Mouse (Mus musculus): ENCODE measurements around the gene Plcb2. TPM values are rescaled to one million over a fixed set of nuclear protein-coding genes. Genes with fewer than 3 reads are reported as not detected.

Gene Plcb2
- polyA plus RNA-seq, 1 experiment = 0.49 TPM

DNA sequence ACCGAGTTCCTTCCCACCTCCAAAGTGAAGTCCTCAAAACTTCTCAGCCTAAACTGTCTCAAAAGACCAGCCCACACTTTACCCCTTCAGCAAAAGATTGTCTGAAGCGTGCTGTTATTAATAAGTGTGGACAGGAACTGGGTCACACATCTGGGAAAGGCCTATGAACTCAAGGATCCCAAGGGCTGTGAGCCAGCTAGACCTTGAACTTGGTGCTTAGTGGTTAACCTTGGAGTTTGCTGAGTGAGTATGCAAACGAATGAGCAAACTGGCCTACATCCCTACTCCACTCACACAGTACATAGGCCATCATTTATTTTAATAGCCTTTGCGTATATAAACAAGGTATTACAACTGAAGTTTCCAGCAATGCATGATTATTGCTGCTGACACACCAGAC is 2.7 kb downstream of the Plcb2 start:
- Histone ChIP-seq H3K4me1 (ENCODE audit: control insufficient read depth, insufficient read depth, low read length) (no peaks in the 10 kb centered on the region), H3K27ac (ENCODE audit: insufficient read depth, low read length) (no peak overlapping the region), H3K4me3 (ENCODE audit: insufficient read depth, low read length) (no peak overlapping the region)
- TF ChIP-seq POLR2A (IDR thresholded peaks at IDR 0.05; ENCODE audit: low read depth, low read length) = no peak
- TF ChIP-seq CTCF (IDR thresholded peaks at IDR 0.05; ENCODE audit: borderline replicate concordance, insufficient read depth, low read length) = no peak

DNA sequence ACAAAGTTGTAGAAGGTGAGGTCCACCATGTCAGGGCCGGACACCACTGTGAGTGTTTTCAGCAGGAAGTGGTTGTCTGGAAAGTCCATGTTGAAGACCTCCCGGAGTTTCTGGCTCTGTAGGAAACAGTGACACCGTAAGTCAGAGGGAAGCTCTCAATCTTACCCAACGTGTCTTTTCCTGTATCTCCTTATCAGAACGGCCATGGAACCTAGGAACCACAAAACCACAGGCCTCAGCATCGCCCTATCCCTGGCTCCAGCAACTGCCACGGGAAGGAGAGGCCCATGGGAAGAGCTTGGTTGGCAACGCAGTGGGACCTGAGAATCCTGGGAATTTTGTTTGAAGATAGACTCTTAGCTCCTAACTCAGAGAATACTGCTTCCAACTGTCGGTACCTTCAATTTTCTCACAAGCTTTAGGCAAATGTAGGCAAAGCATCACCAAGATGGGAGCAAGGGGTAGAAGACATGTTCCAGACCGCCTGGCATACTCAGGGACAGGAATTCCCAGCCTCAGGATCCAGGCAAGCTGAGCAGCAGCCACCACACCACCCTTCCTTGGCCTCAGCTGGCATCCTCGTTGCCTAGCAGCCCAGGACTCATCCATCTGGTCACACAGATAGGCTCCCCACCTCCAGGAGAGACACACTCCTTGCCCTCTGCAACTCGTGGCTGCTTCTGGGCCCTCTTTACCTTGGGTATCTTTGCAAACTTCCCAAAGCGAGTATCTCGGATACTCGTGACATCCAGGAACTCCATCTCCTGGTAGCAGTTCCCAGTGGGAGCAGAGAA is 4.3 kb downstream of the Plcb2 start:
- Histone ChIP-seq H3K27ac (ENCODE audit: insufficient read depth, low read length) (no peak overlapping the region), H3K4me3 (ENCODE audit: insufficient read depth, low read length) (no peak overlapping the region), H3K4me1 (ENCODE audit: control insufficient read depth, insufficient read depth, low read length) (no peaks in the 10 kb centered on the region)
- TF ChIP-seq POLR2A (IDR thresholded peaks at IDR 0.05; ENCODE audit: low read depth, low read length) (no peak), CTCF (IDR thresholded peaks at IDR 0.05; ENCODE audit: borderline replicate concordance, insufficient read depth, low read length) (no peak)

DNA sequence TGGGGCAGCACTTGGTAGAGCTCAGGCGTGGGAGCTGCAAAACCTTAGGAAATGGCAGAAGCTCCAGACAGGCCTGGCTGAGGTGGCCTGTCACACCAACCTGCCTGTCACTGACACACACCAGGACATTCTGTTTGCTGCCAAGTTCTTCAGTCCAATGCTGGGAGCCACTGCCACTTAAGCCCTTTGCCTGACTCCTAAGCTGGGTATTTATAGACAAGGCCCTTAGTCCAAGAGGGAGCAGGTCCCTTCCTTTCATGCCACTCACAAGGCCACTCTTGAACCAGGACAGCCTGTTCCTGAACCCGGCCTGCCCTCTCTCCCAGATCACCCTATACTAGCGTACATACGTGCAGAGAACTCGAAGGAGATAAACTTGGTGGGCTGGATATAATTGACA is 11.6 kb downstream of the Plcb2 start:
- Histone ChIP-seq H3K4me1 (ENCODE audit: control insufficient read depth, insufficient read depth, low read length) (no peaks in the 10 kb centered on the region), H3K4me3 (ENCODE audit: insufficient read depth, low read length) (no peak overlapping the region), H3K27ac (ENCODE audit: insufficient read depth, low read length) (no peak overlapping the region)
- no peak for TF ChIP-seq POLR2A (IDR thresholded peaks at IDR 0.05; ENCODE audit: low read depth, low read length)
- TF ChIP-seq CTCF (IDR thresholded peaks at IDR 0.05; ENCODE audit: borderline replicate concordance, insufficient read depth, low read length) = no peak

DNA sequence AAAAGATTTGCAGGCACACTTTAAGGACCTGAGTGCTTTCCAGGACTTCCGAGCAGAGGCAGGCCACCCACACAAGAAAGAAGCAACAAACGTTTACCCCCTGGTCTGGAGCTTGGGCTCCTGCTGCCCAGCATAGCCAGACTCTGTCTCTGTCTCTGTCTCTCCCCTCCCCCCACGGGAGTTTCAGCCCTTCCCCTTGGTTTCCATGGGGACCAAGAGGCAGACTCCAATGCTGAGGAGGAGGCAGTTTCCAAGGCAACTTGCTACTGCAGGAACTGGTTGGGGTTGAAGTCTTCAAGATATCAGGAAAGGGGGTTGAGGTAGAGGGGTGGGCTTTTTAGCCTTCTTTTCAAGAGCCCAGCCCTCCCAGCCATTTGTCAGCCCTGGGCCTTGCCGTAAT is 14.0 kb downstream of the Plcb2 start:
- no peaks in the 10 kb centered on the region for H3K4me1 ChIP-seq (ENCODE audit: control insufficient read depth, insufficient read depth, low read length)
- H3K27ac ChIP-seq (ENCODE audit: insufficient read depth, low read length) = no peak overlapping the region
- no peak for TF ChIP-seq POLR2A (IDR thresholded peaks at IDR 0.05; ENCODE audit: low read depth, low read length)
- no peak overlapping the region for H3K4me3 ChIP-seq (ENCODE audit: insufficient read depth, low read length)

DNA sequence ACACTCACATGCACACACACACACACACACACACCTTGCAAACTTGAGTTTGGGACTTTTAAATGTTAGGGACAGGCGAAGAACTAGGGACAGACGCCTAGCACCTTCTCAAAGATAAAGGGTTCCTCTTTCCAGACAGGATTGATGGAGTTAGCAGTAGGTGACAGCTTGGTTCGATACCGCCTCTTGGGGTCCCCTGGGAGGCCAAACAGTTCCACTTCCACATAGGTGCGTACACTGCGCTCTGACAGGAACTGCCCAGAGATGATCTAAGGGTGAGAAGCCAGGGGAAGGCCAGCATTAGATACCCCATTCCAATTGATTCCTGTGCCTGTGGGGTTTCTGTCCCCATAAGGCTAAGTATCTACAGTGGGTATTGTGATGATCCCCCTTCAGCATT is 14.6 kb downstream of the Plcb2 start:
- Histone ChIP-seq H3K4me1 (ENCODE audit: control insufficient read depth, insufficient read depth, low read length) (no peaks in the 10 kb centered on the region), H3K27ac (ENCODE audit: insufficient read depth, low read length) (no peak overlapping the region), H3K4me3 (ENCODE audit: insufficient read depth, low read length) (no peak overlapping the region)
- no peak for TF ChIP-seq CTCF (IDR thresholded peaks at IDR 0.05; ENCODE audit: borderline replicate concordance, insufficient read depth, low read length)
- TF ChIP-seq POLR2A (IDR thresholded peaks at IDR 0.05; ENCODE audit: low read depth, low read length) = no peak

DNA sequence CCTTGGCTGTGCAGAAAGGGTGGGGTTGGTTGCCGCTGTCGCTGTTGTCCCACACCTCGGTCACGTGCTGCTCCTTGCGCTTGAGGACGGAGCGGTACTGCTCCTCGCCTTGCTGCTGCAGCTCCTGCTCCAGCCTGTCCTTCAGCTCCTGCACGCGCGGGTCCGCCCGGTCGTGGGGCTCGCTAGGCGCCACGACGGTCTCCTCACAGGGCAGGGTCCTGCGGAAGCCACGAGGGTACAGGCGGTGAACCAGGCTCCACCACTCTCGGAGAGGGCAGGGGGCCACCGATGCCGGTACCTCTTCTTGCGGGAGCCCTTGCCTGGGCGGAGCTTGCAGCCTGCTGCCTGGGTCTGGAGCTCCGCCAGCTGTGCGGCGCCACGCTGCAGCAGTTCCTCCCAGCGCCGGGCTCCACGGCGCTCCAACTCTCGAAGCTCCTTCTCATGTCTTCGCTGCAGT is 17.2 kb downstream of the Plcb2 start:
- TF ChIP-seq POLR2A (IDR thresholded peaks at IDR 0.05; ENCODE audit: low read depth, low read length) (no peak), CTCF (IDR thresholded peaks at IDR 0.05; ENCODE audit: borderline replicate concordance, insufficient read depth, low read length) (no peak)
- H3K4me3 ChIP-seq (ENCODE audit: insufficient read depth, low read length) = 0 out of 2 replicates have a peak overlapping the region, but pooled peaks have one; percentile 4
- no peaks in the 10 kb centered on the region for H3K4me1 ChIP-seq (ENCODE audit: control insufficient read depth, insufficient read depth, low read length)
- no peak overlapping the region for H3K27ac ChIP-seq (ENCODE audit: insufficient read depth, low read length)

DNA sequence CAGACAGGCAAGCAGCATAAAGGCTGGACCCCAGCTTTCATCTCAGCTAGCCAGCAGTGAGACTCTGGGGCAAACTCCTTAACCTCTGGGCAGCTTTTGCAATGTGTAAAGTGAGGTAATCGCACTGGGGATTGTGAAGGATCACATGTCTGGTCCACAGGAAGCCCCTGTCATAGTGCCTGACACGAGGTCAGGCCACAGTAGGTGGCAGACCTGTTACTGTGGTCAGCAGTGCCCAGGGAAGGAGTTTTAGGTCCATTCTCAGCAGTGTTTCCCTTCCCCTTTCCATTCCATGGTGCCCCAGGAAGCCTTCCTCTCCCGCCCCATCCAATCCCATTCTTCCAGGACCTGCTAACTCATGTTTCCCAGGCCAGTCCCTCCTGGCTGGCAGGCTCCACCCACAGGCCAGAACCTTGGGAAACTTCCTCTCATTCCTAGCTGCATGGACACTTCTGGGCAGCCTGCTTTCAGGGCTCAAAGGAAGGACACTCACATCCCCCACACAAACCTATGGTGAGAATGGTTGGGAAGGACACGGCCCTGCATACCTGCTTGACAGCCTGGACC is 18.5 kb downstream of the Plcb2 start:
- no peak for TF ChIP-seq POLR2A (IDR thresholded peaks at IDR 0.05; ENCODE audit: low read depth, low read length)
- no peak for TF ChIP-seq CTCF (IDR thresholded peaks at IDR 0.05; ENCODE audit: borderline replicate concordance, insufficient read depth, low read length)
- no peak overlapping the region for H3K27ac ChIP-seq (ENCODE audit: insufficient read depth, low read length)
- no peak overlapping the region for H3K4me3 ChIP-seq (ENCODE audit: insufficient read depth, low read length)
- no peaks in the 10 kb centered on the region for H3K4me1 ChIP-seq (ENCODE audit: control insufficient read depth, insufficient read depth, low read length)

DNA sequence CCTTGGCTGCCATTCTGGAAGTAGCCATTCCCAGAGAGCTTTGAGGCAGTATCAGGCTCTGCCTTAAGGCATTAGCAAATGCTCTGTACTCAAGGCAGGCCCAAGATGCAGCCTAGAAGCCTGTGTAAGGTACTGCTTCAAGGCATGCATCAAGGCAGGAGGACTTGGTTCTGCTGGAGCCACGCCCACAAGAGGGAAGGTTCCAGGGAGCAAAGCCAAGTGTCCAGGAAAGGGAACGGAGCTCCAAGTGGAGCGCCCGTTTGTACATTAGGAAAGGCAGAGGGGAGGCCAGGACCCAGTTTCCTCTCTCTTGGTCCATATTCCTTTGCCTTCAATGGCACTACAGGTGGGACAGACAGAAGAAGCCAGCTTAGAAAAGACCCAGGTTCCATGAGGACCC is 19.8 kb downstream of the Plcb2 start:
- no peak overlapping the region for H3K4me3 ChIP-seq (ENCODE audit: insufficient read depth, low read length)
- TF ChIP-seq CTCF (IDR thresholded peaks at IDR 0.05; ENCODE audit: borderline replicate concordance, insufficient read depth, low read length) (no peak), POLR2A (IDR thresholded peaks at IDR 0.05; ENCODE audit: low read depth, low read length) (no peak)
- no peak overlapping the region for H3K27ac ChIP-seq (ENCODE audit: insufficient read depth, low read length)
- no peaks in the 10 kb centered on the region for H3K4me1 ChIP-seq (ENCODE audit: control insufficient read depth, insufficient read depth, low read length)

DNA sequence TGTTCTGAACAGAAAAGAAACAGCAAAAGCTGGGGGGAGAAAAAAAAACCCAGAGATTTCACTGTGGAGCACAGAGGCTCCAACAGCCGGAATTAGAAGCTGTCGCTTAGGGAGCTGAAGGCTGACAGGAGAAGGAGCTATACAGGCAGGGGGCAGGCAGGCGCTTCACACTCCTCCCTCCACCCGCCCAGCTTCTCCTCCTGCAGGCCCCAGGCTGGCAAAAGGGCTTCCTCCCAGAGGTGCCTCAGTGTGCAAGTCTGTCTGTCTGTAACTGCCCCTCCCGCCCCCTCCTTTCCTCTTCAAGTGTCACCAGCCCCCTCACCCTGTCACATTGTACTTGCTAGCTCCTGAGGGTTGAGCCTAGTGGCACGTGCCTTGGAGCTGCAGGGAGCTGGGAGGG is 21.8 kb downstream of the Plcb2 start:
- H3K27ac ChIP-seq (ENCODE audit: insufficient read depth, low read length) = no peak overlapping the region
- no peak overlapping the region for H3K4me3 ChIP-seq (ENCODE audit: insufficient read depth, low read length)
- TF ChIP-seq CTCF (IDR thresholded peaks at IDR 0.05; ENCODE audit: borderline replicate concordance, insufficient read depth, low read length) = no peak
- no peak for TF ChIP-seq POLR2A (IDR thresholded peaks at IDR 0.05; ENCODE audit: low read depth, low read length)
- no peaks in the 10 kb centered on the region for H3K4me1 ChIP-seq (ENCODE audit: control insufficient read depth, insufficient read depth, low read length)

DNA sequence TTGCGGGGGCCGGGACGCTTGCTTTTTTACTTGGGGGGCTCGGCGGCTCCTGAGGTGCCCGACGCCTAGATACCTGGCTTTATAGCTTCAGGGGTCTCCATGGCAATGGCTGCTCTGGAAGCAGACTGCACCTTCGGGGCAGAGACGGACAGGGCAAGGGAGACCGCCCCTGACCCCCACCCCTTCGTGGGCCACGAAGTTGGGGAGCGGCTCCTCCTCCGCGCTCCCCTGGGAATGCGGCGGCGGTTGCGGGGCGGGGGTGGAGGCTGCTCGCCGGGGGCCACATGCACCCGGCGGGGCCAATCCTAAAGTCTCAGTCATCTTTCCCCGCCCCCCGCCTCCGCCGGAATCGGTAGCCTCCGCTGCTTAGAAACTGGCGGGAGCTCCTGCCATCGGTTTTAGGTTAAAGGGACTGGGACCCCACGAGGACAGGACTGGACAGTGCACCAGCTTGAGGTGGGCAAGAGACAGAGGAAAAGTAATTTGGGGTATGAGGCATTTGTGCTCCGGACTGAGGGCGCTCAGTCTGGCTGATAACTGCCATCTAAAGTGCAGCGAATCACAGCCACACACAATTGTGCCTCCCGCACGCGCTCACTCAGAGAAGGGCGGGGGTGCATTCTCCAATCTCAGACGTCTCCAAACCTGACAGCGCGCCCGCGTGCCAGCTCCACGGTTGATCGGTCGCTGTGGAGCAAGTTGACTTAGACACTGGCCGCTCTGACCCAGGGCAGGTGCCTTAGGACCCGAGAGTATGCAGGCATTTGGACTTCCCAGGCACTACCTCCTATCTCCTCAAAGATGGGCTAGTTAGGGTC is 24.1 kb downstream of the Plcb2 start, which contains the start of gene Ankrd63:
Gene Ankrd63, minus strand, starts transcription at position 51 of the 818 bp plus-strand sequence.
- Histone ChIP-seq H3K4me1 (ENCODE audit: control insufficient read depth, insufficient read depth, low read length) (no peaks in the 10 kb centered on the region), H3K4me3 (ENCODE audit: insufficient read depth, low read length) (peak within 1 kb of the TSS; percentile 10), H3K27ac (ENCODE audit: insufficient read depth, low read length) (no peak within 1 kb of the TSS)
- TF ChIP-seq POLR2A (IDR thresholded peaks at IDR 0.05; ENCODE audit: low read depth, low read length) (no peak), CTCF (IDR thresholded peaks at IDR 0.05; ENCODE audit: borderline replicate concordance, insufficient read depth, low read length) (no peak)

All from embryonic fibroblast, embryonic 13.5 days (primary cell).